Mouse (Mus musculus) spleen, adult 2 months (tissue): Measurements from ENCODE around the gene BB287469. TPM values are rescaled to one million over a fixed set of nuclear protein-coding genes. Genes with fewer than 3 reads are reported as not detected.
"Not testable (repeated sequence)": the region's sequence is repeated elsewhere in the genome, so short reads cannot be mapped to it uniquely, and the experiment has no call there.

Experiments used
- DNase-seq, 2 experiments: peaks; one replicate each; pipeline versions ENCODE4 v3.0.0 to v3.0.0-alpha.2; 2012 to 2021; ENCODE audit warnings: low spot score in 2 of 2, low read depth in 1 of 2
- H3K27ac ChIP-seq: fragments of 200-500 bp; 2 replicates; pipeline ENCODE4 v1.5.1; 2012; ENCODE audit warnings: low read length, inconsistent platforms; ENCODE audit not compliant: insufficient read depth
- H3K27me3 ChIP-seq: fragments of 200-500 bp; 2 replicates; pipeline ENCODE4 v1.6.1; 2012; ENCODE audit warnings: mild to moderate bottlenecking, moderate library complexity, low read length, inconsistent platforms; ENCODE audit not compliant: control insufficient read depth, insufficient read depth
- H3K36me3 ChIP-seq: fragments of 200-500 bp; 2 replicates; pipeline ENCODE4 v1.6.1; 2012; ENCODE audit warnings: mild to moderate bottlenecking, low read length, inconsistent platforms; ENCODE audit not compliant: control insufficient read depth, insufficient read depth
- H3K4me1 ChIP-seq: fragments of 200-500 bp; 2 replicates; pipeline ENCODE4 v1.6.1; 2011; ENCODE audit warnings: inconsistent platforms; ENCODE audit not compliant: control insufficient read depth, insufficient read depth, insufficient read length
- H3K4me3 ChIP-seq: fragments of 200-500 bp; 2 replicates; pipeline ENCODE4 v1.5.1; 2011; ENCODE audit warnings: mild to moderate bottlenecking, inconsistent platforms; ENCODE audit not compliant: insufficient read depth, insufficient read length; ENCODE audit errors: extremely low read depth
- WGBS: fragments of 180-500 bp; shearing (Covaris S2); methylation state at CpG from one replicate; pipeline ENCODE4 v1.1.7; 2018; 5-methylcytosine and 5-hydroxymethylcytosine counted together
- polyA plus RNA-seq: library from polyadenylated mRNA; depleted of rRNA; stranded (reverse); fragments of >200 nt; gene quantifications from 2 replicates; pipeline ENCODE4 v1.2.3, GENCODE M21; 2012; rRNA removed

The BB287469 gene
- polyA plus RNA-seq, result not detected in 2 replicates

- not testable (repeated sequence) for H3K27me3 ChIP-seq, H3K36me3 ChIP-seq, H3K4me3 ChIP-seq, H3K27ac ChIP-seq, H3K4me1 ChIP-seq, DNase-seq
- WGBS, result 90% methylated on average over 5 of the region's 6 CpGs
Observed at GRCm38 (mm10) chr12:87816277-87816676, at the start of gene BB287469. BB287469 (plus strand) TSS chr12:87816577.

GRCm38 (mm10) chr12:87775655-87776054 lies 40.7 kb upstream of the BB287469 start, which contains the start of gene Gm21319:
Gm21319 (minus strand) TSS chr12:87775755.
- H3K36me3 ChIP-seq, H3K27me3 ChIP-seq, H3K27ac ChIP-seq, DNase-seq, H3K4me1 ChIP-seq, H3K4me3 ChIP-seq: not testable (repeated sequence)
- 82% methylated on average over 4 of the region's 4 CpGs for WGBS

- not testable (repeated sequence) for H3K27me3 ChIP-seq, H3K4me3 ChIP-seq, DNase-seq, H3K4me1 ChIP-seq, H3K36me3 ChIP-seq, H3K27ac ChIP-seq
- WGBS, result 92% methylated on average over 1 of the region's 1 CpGs
Observed at GRCm38 (mm10) chr12:87795212-87795611, 21.2 kb upstream of the BB287469 start, which contains the start of gene Gm21936. Gm21936 (plus strand) TSS chr12:87795512.

- 82% methylated on average over 5 of the region's 5 CpGs for WGBS
- not testable (repeated sequence) for H3K27ac ChIP-seq
Observed at GRCm38 (mm10) chr12:87797971-87798370, 18.4 kb upstream of the BB287469 start.

GRCm38 (mm10) chr12:87842239-87842638 lies 25.9 kb downstream of the BB287469 start, which contains the start of gene Gm2001:
Gm2001 (minus strand) TSS chr12:87842339.
- DNase-seq, H3K27me3 ChIP-seq, H3K4me1 ChIP-seq, H3K27ac ChIP-seq, H3K4me3 ChIP-seq, H3K36me3 ChIP-seq: not testable (repeated sequence)
- 80% methylated on average over 2 of the region's 2 CpGs for WGBS

More at GRCm38 (mm10) chr12:87797971-87798370, 18.4 kb upstream of the BB287469 start:
- not testable (repeated sequence) for H3K36me3 ChIP-seq, H3K4me3 ChIP-seq, H3K4me1 ChIP-seq, DNase-seq, H3K27me3 ChIP-seq

- no CpG with 5 or more reads among the region's 2 CpGs for WGBS
- not testable (repeated sequence) for H3K27me3 ChIP-seq, H3K4me1 ChIP-seq, DNase-seq, H3K4me3 ChIP-seq, H3K27ac ChIP-seq, H3K36me3 ChIP-seq
Observed at GRCm38 (mm10) chr12:87850657-87851056, 34.3 kb downstream of the BB287469 start.

GRCm38 (mm10) chr12:87856067-87856466 lies 39.7 kb downstream of the BB287469 start:
- H3K36me3 ChIP-seq, H3K27me3 ChIP-seq, H3K4me3 ChIP-seq, DNase-seq, H3K27ac ChIP-seq, H3K4me1 ChIP-seq: not testable (repeated sequence)
- 78% methylated on average over 1 of the region's 1 CpGs for WGBS

- H3K27ac ChIP-seq, H3K4me3 ChIP-seq, DNase-seq, H3K4me1 ChIP-seq, H3K36me3 ChIP-seq, H3K27me3 ChIP-seq: not testable (repeated sequence)
- WGBS, result 83% methylated on average over 23 of the region's 23 CpGs
Observed at GRCm38 (mm10) chr12:87861740-87862692, 45.6 kb downstream of the BB287469 start.

- H3K27ac ChIP-seq, H3K36me3 ChIP-seq: not testable (repeated sequence)
Observed at GRCm38 (mm10) chr12:87863638-87864037, 47.3 kb downstream of the BB287469 start.

GRCm38 (mm10) chr12:87864048-87864447 lies 47.7 kb downstream of the BB287469 start:
- not testable (repeated sequence) for DNase-seq, H3K4me3 ChIP-seq, H3K27me3 ChIP-seq, H3K27ac ChIP-seq, H3K4me1 ChIP-seq, H3K36me3 ChIP-seq
- WGBS, result 77% methylated on average over 2 of the region's 2 CpGs

More at GRCm38 (mm10) chr12:87863638-87864037, 47.3 kb downstream of the BB287469 start:
- not testable (repeated sequence) for DNase-seq, H3K4me1 ChIP-seq, H3K27me3 ChIP-seq, H3K4me3 ChIP-seq
- WGBS, result 97% methylated on average over 10 of the region's 11 CpGs
